Mouse (Mus musculus) brown adipose tissue, adult 24 weeks (tissue): ENCODE data around the gene Plscr4. TPM values are rescaled to one million over a fixed set of nuclear protein-coding genes. Genes with fewer than 3 reads are reported as not detected.

Experiments
- H3K27ac ChIP-seq: fragments of 200-500 bp; replicated peaks from 2 replicates; pipeline ENCODE4 v1.5.1; 2012; ENCODE audit warnings: low read depth, mild to moderate bottlenecking, low read length
- H3K4me1 ChIP-seq: fragments of 200-500 bp; 2 replicates; pipeline ENCODE4 v1.6.1; 2012; ENCODE audit warnings: low read length, mixed read lengths; ENCODE audit not compliant: control insufficient read depth, insufficient read depth, insufficient read length
- H3K4me3 ChIP-seq: fragments of 200-500 bp; 2 replicates; pipeline ENCODE4 v1.5.1; 2012; ENCODE audit warnings: low read depth, mild to moderate bottlenecking, low read length, moderate library complexity; ENCODE audit not compliant: insufficient read depth
- polyA plus RNA-seq: library from polyadenylated mRNA; stranded (reverse); fragments of >200 nt; gene quantifications from 2 replicates; pipeline ENCODE4 v1.2.4, GENCODE M21; 2012; ENCODE audit not compliant: missing spikeins, insufficient read depth, insufficient read length

Plscr4 gene
- polyA plus RNA-seq, 1 experiment = 8.8 TPM

- Histone ChIP-seq H3K4me3 (no peak overlapping the region; the same call in 1 of the 2 replicates), H3K27ac (no peak overlapping the region), H3K4me1 (peaks cover 3% of the 10 kb centered on the region; the same call in 1 of the 2 replicates)
Measured at GRCm38 (mm10) chr9:92484710-92485267, 27.6 kb downstream of the Plscr4 start.

- Histone ChIP-seq H3K4me3 (no peak overlapping the region), H3K27ac (no peak overlapping the region), H3K4me1 (peaks cover under 1% of the 10 kb centered on the region; the same call in 1 of the 2 replicates)
Measured at GRCm38 (mm10) chr9:92489857-92490256, 32.7 kb downstream of the Plscr4 start.

- no peak overlapping the region for H3K27ac ChIP-seq
- H3K4me1 ChIP-seq = no peaks in the 10 kb centered on the region
- no peak overlapping the region for H3K4me3 ChIP-seq
Measured at GRCm38 (mm10) chr9:92490319-92490718, 33.1 kb downstream of the Plscr4 start.

- Histone ChIP-seq H3K4me3 (no peak overlapping the region), H3K4me1 (no peaks in the 10 kb centered on the region), H3K27ac (no peak overlapping the region)
Measured at GRCm38 (mm10) chr9:92491274-92491673, 34.1 kb downstream of the Plscr4 start.

GRCm38 (mm10) chr9:92499710-92500410 is 42.7 kb downstream of the Plscr4 start:
- Histone ChIP-seq H3K4me3 (no peak overlapping the region), H3K27ac (no peak overlapping the region), H3K4me1 (no peaks in the 10 kb centered on the region)

- H3K4me1 ChIP-seq = no peaks in the 10 kb centered on the region
- no peak overlapping the region for H3K27ac ChIP-seq
- H3K4me3 ChIP-seq = no peak overlapping the region
Measured at GRCm38 (mm10) chr9:92504256-92504655, 47.1 kb downstream of the Plscr4 start.

- no peaks in the 10 kb centered on the region for H3K4me1 ChIP-seq
- no peak overlapping the region for H3K4me3 ChIP-seq
- H3K27ac ChIP-seq = no peak overlapping the region
Measured at GRCm38 (mm10) chr9:92504889-92505288, 47.7 kb downstream of the Plscr4 start.

- H3K4me3 ChIP-seq = no peak overlapping the region
- H3K4me1 ChIP-seq = no peaks in the 10 kb centered on the region
- no peak overlapping the region for H3K27ac ChIP-seq
Measured at GRCm38 (mm10) chr9:92511696-92512095, 54.5 kb downstream of the Plscr4 start.

- no peak overlapping the region for H3K4me3 ChIP-seq
Measured at GRCm38 (mm10) chr9:92517036-92517435, 59.9 kb downstream of the Plscr4 start.

GRCm38 (mm10) chr9:92520751-92521150 is 63.6 kb downstream of the Plscr4 start:
- Histone ChIP-seq H3K4me1 (no peaks in the 10 kb centered on the region), H3K27ac (no peak overlapping the region), H3K4me3 (no peak overlapping the region)

More at GRCm38 (mm10) chr9:92517036-92517435, 59.9 kb downstream of the Plscr4 start:
- no peak overlapping the region for H3K27ac ChIP-seq
- no peaks in the 10 kb centered on the region for H3K4me1 ChIP-seq

GRCm38 (mm10) chr9:92524506-92524905 is 67.3 kb downstream of the Plscr4 start:
- Histone ChIP-seq H3K27ac (no peak overlapping the region), H3K4me3 (no peak overlapping the region), H3K4me1 (no peaks in the 10 kb centered on the region)

- Histone ChIP-seq H3K4me1 (no peaks in the 10 kb centered on the region), H3K4me3 (no peak overlapping the region), H3K27ac (no peak overlapping the region)
Measured at GRCm38 (mm10) chr9:92530055-92530454, 72.9 kb downstream of the Plscr4 start.

- H3K27ac ChIP-seq = no peak overlapping the region
- no peak overlapping the region for H3K4me3 ChIP-seq
Measured at GRCm38 (mm10) chr9:92537735-92538134, 80.6 kb downstream of the Plscr4 start.

GRCm38 (mm10) chr9:92538216-92538615 is 81.0 kb downstream of the Plscr4 start:
- no peak overlapping the region for H3K4me3 ChIP-seq
- no peaks in the 10 kb centered on the region for H3K4me1 ChIP-seq
- no peak overlapping the region for H3K27ac ChIP-seq

More at GRCm38 (mm10) chr9:92537735-92538134, 80.6 kb downstream of the Plscr4 start:
- H3K4me1 ChIP-seq = no peaks in the 10 kb centered on the region
